Mouse (Mus musculus) forebrain, embryonic 13.5 days (tissue): ENCODE data around the gene Itgal. TPM values are rescaled to one million over a fixed set of nuclear protein-coding genes. Genes with fewer than 3 reads are reported as not detected.
"Not testable (repeated sequence)": the region's sequence is repeated elsewhere in the genome, so short reads cannot be mapped to it uniquely, and the experiment has no call there.

Source experiments
- ATAC-seq: fragments of 200-750 bp; cut with Nextera tagmentation; 2 replicates; pipeline ENCODE4 v1.8.0; 2017
- H3K27ac ChIP-seq: fragments of 300-500 bp; sonication (generic); 2 replicates; pipeline ENCODE4 v1.5.1; 2015; ENCODE audit warnings: inconsistent platforms, mild to moderate bottlenecking, moderate library complexity
- H3K27me3 ChIP-seq: fragments of 300-500 bp; sonication (generic); 2 replicates; pipeline ENCODE4 v1.6.1; 2015; ENCODE audit warnings: mild to moderate bottlenecking, inconsistent platforms
- H3K36me3 ChIP-seq: fragments of 300-500 bp; sonication (generic); 2 replicates; pipeline ENCODE4 v1.6.1; 2015; ENCODE audit warnings: mild to moderate bottlenecking, inconsistent platforms; ENCODE audit not compliant: poor library complexity, severe bottlenecking
- H3K4me1 ChIP-seq: fragments of 300-500 bp; sonication (generic); 2 replicates; pipeline ENCODE4 v1.6.1; 2015; ENCODE audit warnings: inconsistent platforms
- H3K4me2 ChIP-seq: fragments of 300-500 bp; sonication (generic); 2 replicates; pipeline ENCODE4 v1.6.1; 2015; ENCODE audit warnings: inconsistent platforms, mild to moderate bottlenecking, moderate library complexity
- H3K4me3 ChIP-seq: fragments of 300-500 bp; sonication (generic); 2 replicates; pipeline ENCODE4 v1.5.1; 2015; ENCODE audit warnings: mild to moderate bottlenecking, inconsistent platforms
- H3K9ac ChIP-seq: fragments of 300-500 bp; sonication (generic); 2 replicates; pipeline ENCODE4 v1.6.1; 2015; ENCODE audit warnings: mild to moderate bottlenecking, inconsistent platforms
- H3K9me3 ChIP-seq: fragments of 300-500 bp; sonication (generic); replicated peaks from 2 replicates; pipeline ENCODE4 v1.6.1; 2016; ENCODE audit warnings: inconsistent platforms
- WGBS: fragments of 180-500 bp; shearing (Covaris S2); methylation state at CpG from one replicate; pipeline ENCODE4 v1.1.7; 2015; 5-methylcytosine and 5-hydroxymethylcytosine counted together
- polyA plus RNA-seq: library from polyadenylated mRNA; unstranded; fragments of >200 nt; fragmentation: Nextera tagmentation; extraction: Ambion mirVana; gene quantifications from 2 replicates; pipeline ENCODE4 v1.2.1, GENCODE M21; 2015

Itgal gene
- polyA plus RNA-seq, 1 experiment from 2014 or later, result 0.26 TPM

DNA sequence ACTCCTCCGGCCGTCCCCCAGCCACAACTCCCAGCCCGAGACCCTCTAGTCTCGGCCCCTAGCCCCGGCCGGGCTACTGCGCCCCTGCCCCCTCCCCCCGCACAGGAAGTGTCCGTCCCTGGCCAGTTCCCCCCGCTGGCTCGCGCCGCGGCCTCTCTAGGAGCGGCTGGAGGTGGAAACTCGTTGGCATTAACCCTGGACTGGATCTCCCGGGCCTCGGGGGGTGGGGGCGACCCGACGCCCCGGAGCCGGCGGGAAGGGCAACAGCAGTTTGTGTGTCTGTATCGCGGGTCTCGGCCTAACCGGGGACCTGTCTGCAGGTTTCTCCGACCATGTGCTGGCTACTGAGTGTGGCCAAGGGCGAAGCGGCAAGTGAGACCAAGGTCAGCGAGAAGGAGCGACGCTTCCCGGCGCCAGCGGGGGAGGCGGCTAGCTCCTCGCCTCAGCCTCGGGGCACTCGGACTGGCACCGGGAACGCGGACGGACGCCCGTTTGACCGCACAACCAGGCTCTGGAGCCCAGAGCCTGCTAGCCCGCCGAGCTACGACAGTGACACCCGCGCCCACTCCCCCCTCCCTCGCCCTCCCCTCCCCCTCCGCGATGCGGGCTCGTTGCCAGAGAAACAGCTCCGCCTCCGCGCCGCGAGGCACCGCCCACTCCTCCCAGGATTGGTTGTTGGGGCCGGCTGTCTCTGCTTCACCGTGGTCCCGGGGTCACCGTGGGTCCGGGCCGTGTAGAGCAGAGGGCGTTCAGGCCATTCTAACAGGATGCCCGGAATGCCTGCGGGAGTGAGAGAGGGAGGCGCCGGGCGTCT is 49.7 kb downstream of the Itgal start, which contains the start of gene Zfp768:
Zfp768 (minus strand) TSS at position 78 of the 814 bp plus-strand sequence.
- Histone ChIP-seq H3K27ac (peak within 1 kb of the TSS; percentile 83), H3K27me3 (no peaks in the 10 kb centered on the region), H3K4me1 (peaks cover 21% of the 10 kb centered on the region), H3K4me3 (peak within 1 kb of the TSS; percentile 94), H3K9me3 (no peaks in the 10 kb centered on the region), H3K9ac (peak within 1 kb of the TSS; percentile 93), H3K36me3 (peaks cover 28% of the 10 kb centered on the region), H3K4me2 (peak within 1 kb of the TSS; percentile 86)
- peak; percentile 94 for ATAC-seq
- WGBS, result under 1% methylated on average over 73 of the region's 76 CpGs

- Histone ChIP-seq H3K4me1 (peaks cover 21% of the 10 kb centered on the region), H3K27me3 (no peaks in the 10 kb centered on the region), H3K4me2 (peak overlapping the region; percentile 86), H3K36me3 (peaks cover 20% of the 10 kb centered on the region), H3K9me3 (no peaks in the 10 kb centered on the region), H3K9ac (no peak overlapping the region), H3K4me3 (peak overlapping the region; percentile 94), H3K27ac (no peak overlapping the region)
- ATAC-seq, result no peak
- 12% methylated on average over 8 of the region's 8 CpGs for WGBS
Measured at GRCm38 (mm10) chr7:127346676-127347075, 50.6 kb downstream of the Itgal start.

- no peaks in the 10 kb centered on the region for H3K36me3 ChIP-seq
- H3K4me2 ChIP-seq, result no peak overlapping the region
- H3K4me1 ChIP-seq, result peaks cover 8% of the 10 kb centered on the region
- WGBS, result 92% methylated on average over 5 of the region's 5 CpGs
- H3K27me3 ChIP-seq, result 0 out of 2 replicates have a peak, but pooled peaks cover 6% of the 10 kb centered on the region
- ATAC-seq, result no peak
- no peaks in the 10 kb centered on the region for H3K9me3 ChIP-seq
- H3K4me3 ChIP-seq, result no peak overlapping the region
- H3K27ac ChIP-seq, result no peak overlapping the region
- no peak overlapping the region for H3K9ac ChIP-seq
Measured at GRCm38 (mm10) chr7:127351230-127352004, 55.4 kb downstream of the Itgal start.

DNA sequence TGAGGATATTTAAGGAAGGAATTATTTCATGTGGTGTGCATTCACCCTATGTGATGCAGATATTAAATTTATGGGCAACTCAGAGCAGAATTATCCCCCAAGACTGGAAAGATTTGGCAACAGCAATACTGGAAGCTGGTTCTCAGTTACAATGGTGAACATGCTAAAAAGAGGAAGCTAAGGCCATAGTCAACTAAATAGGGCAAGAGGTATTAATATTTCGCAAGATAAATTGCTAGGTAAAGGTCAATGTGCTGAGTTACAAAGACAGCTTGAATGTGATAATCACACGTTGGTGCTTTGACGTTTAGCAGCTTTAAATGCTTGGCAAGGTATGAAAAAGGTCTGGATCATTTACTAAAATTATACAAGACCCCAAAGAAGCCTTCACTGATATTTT is 59.7 kb downstream of the Itgal start:
- Histone ChIP-seq H3K4me2 (no peak overlapping the region), H3K9ac (no peak overlapping the region), H3K9me3 (no peaks in the 10 kb centered on the region), H3K27me3 (peaks cover 19% of the 10 kb centered on the region), H3K36me3 (no peaks in the 10 kb centered on the region), H3K4me3 (no peak overlapping the region), H3K4me1 (no peaks in the 10 kb centered on the region), H3K27ac (no peak overlapping the region)
- WGBS, result 79% methylated on average over 3 of the region's 3 CpGs
- ATAC-seq, result no peak

- 37% methylated on average over 2 of the region's 2 CpGs for WGBS
- ATAC-seq, result no peak
Measured at GRCm38 (mm10) chr7:127357871-127358270, 61.8 kb downstream of the Itgal start.

GRCm38 (mm10) chr7:127358472-127358871 is 62.4 kb downstream of the Itgal start:
- no peak for ATAC-seq
- H3K4me1 ChIP-seq, result peaks cover 3% of the 10 kb centered on the region

More at GRCm38 (mm10) chr7:127357871-127358270, 61.8 kb downstream of the Itgal start:
- peaks cover 25% of the 10 kb centered on the region for H3K27me3 ChIP-seq
- no peaks in the 10 kb centered on the region for H3K36me3 ChIP-seq
- no peak overlapping the region for H3K9ac ChIP-seq
- H3K27ac ChIP-seq, result no peak overlapping the region
- H3K9me3 ChIP-seq, result no peaks in the 10 kb centered on the region
- no peak overlapping the region for H3K4me2 ChIP-seq
- H3K4me1 ChIP-seq, result no peaks in the 10 kb centered on the region
- H3K4me3 ChIP-seq, result no peak overlapping the region

GRCm38 (mm10) chr7:127360265-127360664 is 64.2 kb downstream of the Itgal start:
- Histone ChIP-seq H3K27ac (no peak overlapping the region), H3K9me3 (no peaks in the 10 kb centered on the region), H3K9ac (no peak overlapping the region), H3K4me1 (peaks cover 16% of the 10 kb centered on the region), H3K27me3 (peaks cover 19% of the 10 kb centered on the region), H3K36me3 (no peaks in the 10 kb centered on the region), H3K4me2 (no peak overlapping the region), H3K4me3 (no peak overlapping the region)
- 79% methylated on average over 4 of the region's 4 CpGs for WGBS
- no peak for ATAC-seq

More at GRCm38 (mm10) chr7:127358472-127358871, 62.4 kb downstream of the Itgal start:
- no peaks in the 10 kb centered on the region for H3K36me3 ChIP-seq
- H3K9me3 ChIP-seq, result no peaks in the 10 kb centered on the region
- WGBS, result 70% methylated on average over 4 of the region's 4 CpGs
- no peak overlapping the region for H3K9ac ChIP-seq
- H3K27me3 ChIP-seq, result peaks cover 25% of the 10 kb centered on the region
- H3K4me3 ChIP-seq, result no peak overlapping the region
- H3K4me2 ChIP-seq, result no peak overlapping the region
- H3K27ac ChIP-seq, result no peak overlapping the region

DNA sequence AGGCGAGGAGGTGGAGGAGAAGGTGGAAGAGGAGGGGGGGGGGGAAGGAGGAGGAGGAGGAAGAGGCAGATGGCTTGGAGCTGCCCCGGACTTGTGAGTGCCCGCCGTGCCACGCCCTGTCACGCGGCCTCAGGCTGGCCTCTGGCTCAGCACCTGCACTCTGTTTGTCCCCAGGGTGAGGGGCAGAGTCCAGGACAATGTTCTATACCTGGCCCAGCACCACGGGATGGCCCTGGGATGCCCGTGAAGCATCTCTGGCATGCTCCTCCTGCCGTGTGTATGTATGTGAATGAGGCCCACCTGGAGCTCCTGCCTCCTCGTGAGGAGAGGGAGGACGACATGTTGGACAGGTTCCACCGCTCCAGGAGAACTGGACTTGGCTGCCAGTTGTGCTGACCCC is 65.4 kb downstream of the Itgal start:
- Histone ChIP-seq H3K4me1 (peaks cover 16% of the 10 kb centered on the region), H3K4me2 (no peak overlapping the region), H3K9ac (no peak overlapping the region), H3K9me3 (no peaks in the 10 kb centered on the region), H3K27ac (no peak overlapping the region), H3K36me3 (no peaks in the 10 kb centered on the region), H3K4me3 (no peak overlapping the region), H3K27me3 (peaks cover 21% of the 10 kb centered on the region)
- ATAC-seq, result no peak
- 66% methylated on average over 13 of the region's 13 CpGs for WGBS

DNA sequence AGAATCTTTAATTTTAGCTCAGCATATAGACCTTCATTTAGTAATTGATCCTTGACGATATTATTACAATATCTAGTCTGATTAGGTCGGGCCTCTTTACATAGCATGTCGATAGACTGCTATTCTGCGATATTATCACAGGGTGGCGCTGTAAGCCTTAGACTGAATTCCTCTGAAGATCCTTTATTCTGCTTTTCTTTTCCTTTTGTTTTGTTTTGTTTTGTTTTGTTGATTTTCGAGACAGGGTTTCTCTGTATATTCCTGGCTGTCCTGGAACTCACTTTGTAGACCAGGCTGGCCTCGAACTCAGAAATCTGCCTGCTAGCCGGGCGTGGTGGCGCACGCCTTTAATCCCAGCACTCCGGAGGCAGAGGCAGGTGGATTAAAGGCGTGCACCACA is 66.4 kb downstream of the Itgal start:
- H3K4me2 ChIP-seq, result peak overlapping the region; percentile 42
- not testable (repeated sequence) for H3K36me3 ChIP-seq, H3K27ac ChIP-seq, ATAC-seq, H3K9ac ChIP-seq, H3K9me3 ChIP-seq
- H3K27me3 ChIP-seq, result peaks cover 21% of the 10 kb centered on the region
- peaks cover 16% of the 10 kb centered on the region for H3K4me1 ChIP-seq
- 8% methylated on average over 13 of the region's 13 CpGs for WGBS
- H3K4me3 ChIP-seq, result peak overlapping the region; percentile 21

- H3K9me3 ChIP-seq, result no peaks in the 10 kb centered on the region
- H3K4me1 ChIP-seq, result peaks cover 16% of the 10 kb centered on the region
- H3K4me2 ChIP-seq, result peak overlapping the region; percentile 77
- peak overlapping the region; percentile 70 for H3K9ac ChIP-seq
- peaks cover 15% of the 10 kb centered on the region for H3K27me3 ChIP-seq
- peak overlapping the region; percentile 41 for H3K4me3 ChIP-seq
- H3K36me3 ChIP-seq, result no peaks in the 10 kb centered on the region
- 0 out of 2 replicates have a peak, but pooled peaks have one; percentile 33 for ATAC-seq
- WGBS, result under 1% methylated on average over 24 of the region's 24 CpGs
- peak overlapping the region; percentile 27; the same call in 1 of the 2 replicates for H3K27ac ChIP-seq
Measured at GRCm38 (mm10) chr7:127363475-127363921, 67.4 kb downstream of the Itgal start.

DNA sequence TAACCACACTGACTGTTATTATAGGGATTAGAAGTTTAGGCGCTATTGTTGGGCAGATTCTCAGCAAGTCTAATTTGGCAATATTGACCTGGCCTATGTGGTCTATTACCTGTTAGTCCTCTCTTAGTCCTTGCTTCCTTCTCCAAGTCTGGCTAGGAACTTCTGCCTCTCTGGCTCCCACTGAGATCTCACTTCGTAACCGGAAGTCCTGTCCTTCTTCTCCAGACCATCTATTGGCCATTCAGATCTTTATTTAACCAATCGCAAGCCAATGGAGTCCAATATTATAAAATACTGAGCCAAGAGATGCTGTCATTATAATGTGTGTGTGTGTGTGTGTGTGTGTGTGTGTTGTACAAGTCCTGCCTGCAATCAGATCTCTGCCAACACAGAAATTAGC is 68.1 kb downstream of the Itgal start:
- Histone ChIP-seq H3K36me3 (no peaks in the 10 kb centered on the region), H3K9ac (peak overlapping the region; percentile 70; the same call in 1 of the 2 replicates), H3K27me3 (peaks cover 15% of the 10 kb centered on the region), H3K4me3 (peak overlapping the region; percentile 41), H3K4me2 (peak overlapping the region; percentile 77), H3K27ac (no peak overlapping the region), H3K4me1 (peaks cover 16% of the 10 kb centered on the region), H3K9me3 (no peaks in the 10 kb centered on the region)
- ATAC-seq, result no peak
- WGBS, result 42% methylated on average over 4 of the region's 4 CpGs

- WGBS, result 83% methylated on average over 3 of the region's 3 CpGs
Measured at GRCm38 (mm10) chr7:127366249-127366648, 70.2 kb downstream of the Itgal start.

More at GRCm38 (mm10) chr7:127366249-127366648, 70.2 kb downstream of the Itgal start:
- Histone ChIP-seq H3K27ac (no peak overlapping the region), H3K27me3 (peaks cover 8% of the 10 kb centered on the region), H3K4me1 (peaks cover 16% of the 10 kb centered on the region), H3K36me3 (no peaks in the 10 kb centered on the region), H3K4me2 (no peak overlapping the region), H3K9me3 (no peaks in the 10 kb centered on the region), H3K9ac (no peak overlapping the region), H3K4me3 (no peak overlapping the region)
- no peak for ATAC-seq
